Mouse (Mus musculus) neural tube, embryonic 13.5 days (tissue): Measurements from ENCODE around the gene Tceanc. TPM values are rescaled to one million over a fixed set of nuclear protein-coding genes. Genes with fewer than 3 reads are reported as not detected.

ENCODE experiments used
- ATAC-seq: fragments of 200-750 bp; cut with Nextera tagmentation; 2 replicates; pipeline ENCODE4 v1.8.0; 2017; ENCODE audit warnings: low read depth, mild to moderate bottlenecking, moderate TSS enrichment, moderate library complexity
- H3K27ac ChIP-seq: fragments of 300-500 bp; sonication (generic); replicated peaks from 2 replicates; pipeline ENCODE4 v1.5.1; 2015; ENCODE audit warnings: moderate library complexity, mild to moderate bottlenecking, inconsistent platforms
- H3K27me3 ChIP-seq: fragments of 300-500 bp; sonication (generic); 2 replicates; pipeline ENCODE4 v1.6.1; 2015; ENCODE audit warnings: mild to moderate bottlenecking, inconsistent platforms
- H3K36me3 ChIP-seq: fragments of 300-500 bp; sonication (generic); 2 replicates; pipeline ENCODE4 v1.6.1; 2015; ENCODE audit warnings: mild to moderate bottlenecking, inconsistent platforms
- H3K4me1 ChIP-seq: fragments of 300-500 bp; sonication (generic); replicated peaks from 2 replicates; pipeline ENCODE4 v1.6.1; 2015; ENCODE audit warnings: inconsistent platforms
- H3K4me2 ChIP-seq: fragments of 300-500 bp; sonication (generic); 2 replicates; pipeline ENCODE4 v1.6.1; 2015; ENCODE audit warnings: inconsistent platforms, mild to moderate bottlenecking, moderate library complexity
- H3K4me3 ChIP-seq: fragments of 300-500 bp; sonication (generic); 2 replicates; pipeline ENCODE4 v1.5.1; 2015; ENCODE audit warnings: mild to moderate bottlenecking, inconsistent platforms
- H3K9ac ChIP-seq: fragments of 300-500 bp; sonication (generic); 2 replicates; pipeline ENCODE4 v1.6.1; 2015; ENCODE audit warnings: moderate library complexity, mild to moderate bottlenecking, inconsistent platforms
- H3K9me3 ChIP-seq: fragments of 300-500 bp; sonication (generic); 2 replicates; pipeline ENCODE4 v1.6.1; 2016; ENCODE audit warnings: inconsistent platforms
- WGBS: fragments of 180-500 bp; shearing (Covaris S2); methylation state at CpG from one replicate; pipeline ENCODE4 v1.1.7; 2015; 5-methylcytosine and 5-hydroxymethylcytosine counted together
- polyA plus RNA-seq: library from polyadenylated mRNA; unstranded; fragments of >200 nt; fragmentation: Nextera tagmentation; extraction: Ambion mirVana; gene quantifications from 2 replicates; pipeline ENCODE4 v1.2.1, GENCODE M21; 2015

The Tceanc gene
- polyA plus RNA-seq = 6.9 and 8.5 TPM in 2 replicates

DNA sequence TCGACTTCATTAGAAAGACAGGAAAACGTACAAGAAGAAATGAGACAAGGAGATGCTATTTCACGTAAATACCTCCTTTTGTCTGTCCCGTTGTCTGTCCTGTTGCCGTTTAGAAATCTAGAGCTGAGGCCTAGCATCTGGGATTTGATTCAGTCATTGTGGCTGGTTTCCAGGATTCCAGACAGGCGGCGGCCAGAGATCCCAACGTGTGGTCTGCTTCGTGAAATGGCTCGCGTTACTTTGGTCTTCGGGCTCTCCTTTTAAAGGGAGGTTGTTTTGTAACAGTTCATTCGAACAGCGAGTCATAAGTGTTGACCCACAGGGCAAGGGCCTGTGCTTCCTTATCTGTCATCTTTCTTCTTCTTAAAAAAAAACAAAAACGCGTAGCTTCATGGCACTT is at the start of gene Tceanc:
Gene Tceanc, minus strand, starts transcription at position 223 of the 400 bp plus-strand sequence.
- Histone ChIP-seq H3K4me3 (no peak within 1 kb of the TSS), H3K4me2 (no peak within 1 kb of the TSS), H3K9me3 (no peaks in the 10 kb centered on the region), H3K36me3 (no peaks in the 10 kb centered on the region), H3K4me1 (no peaks in the 10 kb centered on the region), H3K9ac (no peak within 1 kb of the TSS), H3K27me3 (peaks cover 22% of the 10 kb centered on the region; the same call in 1 of the 2 replicates), H3K27ac (no peak within 1 kb of the TSS)
- no peak for ATAC-seq
- WGBS = 79% methylated on average over 16 of the region's 16 CpGs

DNA sequence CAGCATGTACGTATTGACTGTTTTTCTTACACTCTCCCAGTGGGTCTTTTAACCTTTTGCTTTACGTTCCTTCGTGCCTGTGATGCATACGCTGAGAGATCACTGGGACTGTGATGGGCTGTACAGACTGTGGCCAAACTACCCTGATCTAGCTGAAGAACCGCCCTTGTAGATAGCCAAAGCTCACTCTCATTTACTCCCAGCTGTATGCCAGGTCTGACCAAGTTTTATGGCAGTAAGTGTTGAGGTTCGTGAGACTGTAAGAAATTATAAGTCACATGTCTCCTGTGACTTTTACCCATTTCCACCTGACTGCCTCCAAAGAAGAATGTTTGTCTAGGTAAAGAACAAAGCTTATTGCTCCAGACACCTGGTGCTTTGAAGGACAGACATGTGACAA is 47.6 kb upstream of the Tceanc start:
- H3K27me3 ChIP-seq = peaks cover 11% of the 10 kb centered on the region
- H3K9ac ChIP-seq = no peak overlapping the region
- no peaks in the 10 kb centered on the region for H3K4me1 ChIP-seq
- H3K9me3 ChIP-seq = no peaks in the 10 kb centered on the region
- no peak overlapping the region for H3K4me3 ChIP-seq
- ATAC-seq = no peak
- H3K27ac ChIP-seq = no peak overlapping the region
- H3K4me2 ChIP-seq = no peak overlapping the region
- no peaks in the 10 kb centered on the region for H3K36me3 ChIP-seq
- 85% methylated on average over 6 of the region's 6 CpGs for WGBS

DNA sequence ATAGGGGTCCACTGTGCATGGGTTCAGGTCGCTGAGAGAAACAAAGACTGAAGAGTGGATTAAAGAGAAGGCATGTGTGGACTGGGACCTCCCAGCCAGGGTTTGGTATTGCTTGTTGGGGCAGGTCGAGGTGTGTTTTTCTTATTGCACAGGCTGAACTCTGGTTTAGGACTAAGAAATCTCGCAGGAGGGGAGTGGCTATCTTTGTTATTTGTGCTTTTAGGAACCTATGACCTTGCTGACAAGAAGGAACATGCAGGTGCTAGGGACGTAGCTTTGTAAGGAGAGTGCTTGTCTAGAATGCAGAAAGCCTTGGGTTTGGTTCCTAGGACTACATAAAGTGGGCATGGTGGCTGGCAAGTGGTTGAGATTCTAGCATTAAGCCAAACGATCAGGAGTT is 47.0 kb upstream of the Tceanc start:
- H3K4me1 ChIP-seq = no peaks in the 10 kb centered on the region
- no peaks in the 10 kb centered on the region for H3K36me3 ChIP-seq
- no peak for ATAC-seq
- no peak overlapping the region for H3K4me3 ChIP-seq
- H3K27ac ChIP-seq = no peak overlapping the region
- H3K9me3 ChIP-seq = no peaks in the 10 kb centered on the region
- no peak overlapping the region for H3K4me2 ChIP-seq
- H3K27me3 ChIP-seq = peaks cover 11% of the 10 kb centered on the region
- 69% methylated on average over 5 of the region's 5 CpGs for WGBS
- no peak overlapping the region for H3K9ac ChIP-seq

DNA sequence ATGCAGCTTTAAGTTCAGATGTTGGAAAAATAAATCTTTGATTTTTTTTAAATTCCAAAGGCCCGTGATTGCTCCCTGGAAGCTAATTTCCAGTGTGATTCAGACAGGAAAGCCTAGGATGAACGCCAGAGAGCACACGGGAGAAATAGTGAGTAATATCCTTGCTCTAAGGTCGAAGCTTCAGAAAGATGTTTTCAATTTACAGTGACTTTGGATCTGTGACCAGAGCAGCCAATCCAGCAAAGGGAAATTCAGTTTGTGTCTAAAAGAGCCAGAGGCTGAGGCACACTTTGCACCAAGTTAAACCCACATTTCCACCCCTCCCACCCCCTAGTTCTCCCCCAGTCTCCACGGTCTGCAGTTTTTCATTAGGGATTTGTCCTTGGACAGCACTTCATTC is 46.5 kb upstream of the Tceanc start:
- Histone ChIP-seq H3K4me1 (no peaks in the 10 kb centered on the region), H3K4me2 (no peak overlapping the region), H3K27ac (no peak overlapping the region)

DNA sequence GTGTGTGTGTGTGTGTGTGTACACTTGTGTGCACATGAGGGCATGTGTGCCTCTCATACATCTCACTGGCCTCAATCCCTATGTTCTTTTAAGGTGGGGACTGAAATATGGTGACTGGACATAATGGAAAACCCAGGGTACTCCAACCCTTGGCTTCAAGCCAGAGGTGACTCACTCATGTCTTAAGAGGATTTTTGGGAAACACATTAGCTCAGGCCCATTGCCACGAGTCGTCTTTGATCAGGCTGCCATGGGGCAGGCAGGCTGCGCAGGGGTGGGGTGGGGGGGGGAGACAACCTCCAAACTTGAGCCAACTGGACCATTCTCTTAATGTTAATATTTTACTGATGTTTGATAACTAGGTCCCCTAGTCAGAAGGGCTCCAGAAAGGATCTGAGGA is 41.0 kb upstream of the Tceanc start:
- 64% methylated on average over 3 of the region's 3 CpGs for WGBS
- H3K9ac ChIP-seq = no peak overlapping the region
- no peak overlapping the region for H3K4me3 ChIP-seq
- no peaks in the 10 kb centered on the region for H3K36me3 ChIP-seq
- no peak overlapping the region for H3K4me2 ChIP-seq
- peaks cover 9% of the 10 kb centered on the region for H3K27me3 ChIP-seq
- no peaks in the 10 kb centered on the region for H3K9me3 ChIP-seq
- H3K27ac ChIP-seq = no peak overlapping the region
- H3K4me1 ChIP-seq = no peaks in the 10 kb centered on the region
- ATAC-seq = no peak

More for the DNA sequence above, 46.5 kb upstream of the Tceanc start:
- Histone ChIP-seq H3K9ac (no peak overlapping the region), H3K36me3 (no peaks in the 10 kb centered on the region), H3K4me3 (no peak overlapping the region), H3K27me3 (peaks cover 11% of the 10 kb centered on the region), H3K9me3 (no peaks in the 10 kb centered on the region)
- no peak for ATAC-seq
- WGBS = 59% methylated on average over 5 of the region's 5 CpGs

DNA sequence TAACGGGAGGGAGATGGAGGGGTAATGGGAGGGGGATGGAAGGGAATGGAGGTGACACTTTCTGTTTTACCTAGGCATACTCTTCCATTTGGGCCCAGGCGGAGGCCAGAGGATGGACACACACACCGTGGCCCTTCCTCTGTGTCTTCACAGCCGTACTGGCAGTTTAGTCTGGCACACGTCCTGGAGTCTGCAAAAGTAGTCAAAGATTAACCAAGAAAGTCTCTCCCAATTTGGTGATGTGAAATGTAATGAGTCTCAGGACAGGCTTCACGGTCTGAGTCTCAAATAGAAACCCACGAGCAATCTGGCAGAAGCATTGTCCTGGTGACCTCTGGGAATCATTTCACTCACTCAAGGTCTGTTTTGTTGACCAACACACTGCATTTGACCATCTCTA is 34.0 kb upstream of the Tceanc start:
- no peaks in the 10 kb centered on the region for H3K36me3 ChIP-seq
- H3K4me2 ChIP-seq = no peak overlapping the region
- no peaks in the 10 kb centered on the region for H3K4me1 ChIP-seq
- no peak for ATAC-seq
- H3K27ac ChIP-seq = no peak overlapping the region
- no peak overlapping the region for H3K4me3 ChIP-seq
- no peaks in the 10 kb centered on the region for H3K9me3 ChIP-seq
- peaks cover 16% of the 10 kb centered on the region for H3K27me3 ChIP-seq
- H3K9ac ChIP-seq = no peak overlapping the region
- WGBS = 84% methylated on average over 7 of the region's 7 CpGs

DNA sequence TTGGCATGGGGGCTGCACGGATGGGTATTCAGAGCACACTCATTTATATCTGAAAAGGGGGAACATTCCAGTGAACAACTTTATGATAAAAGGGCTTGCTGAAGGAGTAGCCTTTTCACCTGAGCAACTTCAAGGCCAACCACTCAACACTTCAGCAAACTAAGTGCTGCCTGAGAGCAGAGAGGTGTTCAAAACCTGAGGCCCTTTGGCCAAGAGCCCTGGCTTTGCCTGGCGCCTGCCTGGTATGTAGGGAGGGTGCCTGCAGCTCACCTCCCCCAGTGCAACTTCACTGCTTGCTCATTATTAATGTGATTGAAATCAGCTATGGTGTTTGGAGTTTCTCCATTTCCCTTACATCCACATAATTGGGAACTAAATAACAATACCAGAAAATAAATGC is 28.1 kb upstream of the Tceanc start:
- no peak overlapping the region for H3K9ac ChIP-seq
- H3K36me3 ChIP-seq = no peaks in the 10 kb centered on the region
- no peak for ATAC-seq
- WGBS = 88% methylated on average over 2 of the region's 2 CpGs
- H3K27me3 ChIP-seq = peaks cover 11% of the 10 kb centered on the region; the same call in 1 of the 2 replicates
- H3K4me2 ChIP-seq = no peak overlapping the region
- H3K9me3 ChIP-seq = no peaks in the 10 kb centered on the region
- no peak overlapping the region for H3K4me3 ChIP-seq
- no peak overlapping the region for H3K27ac ChIP-seq
- H3K4me1 ChIP-seq = no peaks in the 10 kb centered on the region

DNA sequence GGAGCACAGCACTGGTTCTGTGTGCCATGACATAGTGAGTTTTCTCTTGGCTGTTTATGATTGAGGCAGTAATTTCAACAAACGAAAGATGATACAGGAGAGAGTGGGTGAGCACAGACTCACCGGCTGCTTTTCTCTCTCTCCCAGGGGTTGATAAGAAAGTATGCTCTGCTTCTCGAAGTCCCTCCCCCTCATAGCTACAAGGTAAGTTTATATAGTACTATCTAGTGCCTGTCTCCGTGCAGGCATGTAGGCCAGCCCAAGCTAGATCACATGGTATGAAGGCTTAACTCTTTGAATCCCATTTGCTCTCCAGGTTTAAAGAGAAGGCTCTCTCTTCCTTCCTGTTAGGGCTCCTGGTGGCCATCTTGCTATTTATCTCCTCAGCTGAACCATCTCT is 16.8 kb upstream of the Tceanc start:
- no peak for ATAC-seq
- Histone ChIP-seq H3K4me3 (no peak overlapping the region), H3K9ac (no peak overlapping the region), H3K27me3 (peaks cover 15% of the 10 kb centered on the region), H3K9me3 (no peaks in the 10 kb centered on the region), H3K36me3 (no peaks in the 10 kb centered on the region), H3K27ac (no peak overlapping the region), H3K4me2 (no peak overlapping the region), H3K4me1 (no peaks in the 10 kb centered on the region)
- WGBS = 69% methylated on average over 4 of the region's 4 CpGs

DNA sequence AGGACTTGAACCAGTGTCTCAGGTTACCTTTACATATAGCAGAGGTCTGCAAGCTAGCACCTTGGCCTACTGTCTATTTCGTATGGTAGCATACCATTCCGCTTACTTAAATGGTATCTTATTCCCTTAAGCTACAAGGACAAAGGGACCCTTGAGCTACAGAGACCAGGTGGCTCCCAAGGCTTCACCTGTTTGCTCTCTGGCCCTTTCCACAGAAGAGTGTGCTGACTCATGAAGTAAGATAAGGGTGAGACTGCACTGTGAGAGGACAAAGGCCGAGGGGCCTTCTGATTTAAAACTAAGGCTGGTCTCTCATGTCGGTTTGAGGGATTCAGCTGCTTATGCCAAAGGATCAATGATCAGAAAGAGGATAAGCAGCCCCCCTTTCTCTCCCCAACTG is 15.1 kb upstream of the Tceanc start:
- Histone ChIP-seq H3K9me3 (no peaks in the 10 kb centered on the region), H3K27ac (no peak overlapping the region), H3K27me3 (peaks cover 17% of the 10 kb centered on the region), H3K4me1 (no peaks in the 10 kb centered on the region), H3K4me2 (no peak overlapping the region), H3K36me3 (no peaks in the 10 kb centered on the region), H3K4me3 (no peak overlapping the region), H3K9ac (no peak overlapping the region)
- no peak for ATAC-seq
- 82% methylated on average over 4 of the region's 4 CpGs for WGBS

DNA sequence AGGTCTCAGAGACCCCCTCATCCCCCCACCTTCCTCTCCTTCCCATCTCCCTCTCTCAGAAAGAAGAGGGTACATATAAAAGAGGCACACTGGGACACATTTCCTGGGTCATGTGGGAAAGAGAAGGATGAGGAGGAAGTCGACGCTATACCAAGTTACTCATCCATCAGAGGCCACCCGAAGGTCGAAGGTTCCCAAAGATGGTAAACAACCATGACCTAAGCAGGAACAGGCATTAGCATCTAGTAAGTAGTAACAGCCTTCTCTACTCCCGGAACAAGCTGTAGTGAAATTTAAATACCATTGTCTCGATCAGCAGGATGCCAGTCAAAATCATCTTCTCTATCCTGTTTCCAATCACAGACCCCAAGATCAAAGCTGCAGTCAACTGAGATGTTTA is 13.3 kb upstream of the Tceanc start:
- 40% methylated on average over 6 of the region's 6 CpGs for WGBS
- no peak overlapping the region for H3K4me2 ChIP-seq
- no peak overlapping the region for H3K9ac ChIP-seq
- no peaks in the 10 kb centered on the region for H3K9me3 ChIP-seq
- H3K27me3 ChIP-seq = peaks cover 20% of the 10 kb centered on the region
- no peaks in the 10 kb centered on the region for H3K4me1 ChIP-seq
- no peak overlapping the region for H3K4me3 ChIP-seq
- no peak for ATAC-seq
- no peak overlapping the region for H3K27ac ChIP-seq
- no peaks in the 10 kb centered on the region for H3K36me3 ChIP-seq

DNA sequence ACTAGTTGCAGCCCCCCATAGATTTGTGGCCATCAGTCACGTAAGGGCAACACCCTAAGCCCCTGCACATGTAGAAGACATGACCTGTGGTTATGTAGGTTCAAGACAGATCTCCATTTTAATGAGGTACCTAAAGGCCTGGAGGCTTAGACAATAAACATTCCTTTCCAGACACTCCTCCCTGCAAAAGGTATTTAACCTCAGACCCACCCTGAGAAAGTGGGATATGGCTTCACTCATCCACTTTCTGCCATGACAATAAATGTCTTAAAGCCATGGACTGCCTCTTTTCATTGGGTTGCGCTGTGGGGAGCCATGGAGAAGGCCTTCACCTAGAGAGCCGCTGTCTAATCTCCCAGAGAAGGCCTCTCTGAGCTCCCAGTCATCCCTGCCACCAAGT is 9.8 kb upstream of the Tceanc start:
- 92% methylated on average over 3 of the region's 3 CpGs for WGBS
- ATAC-seq = no peak
- no peak overlapping the region for H3K27ac ChIP-seq

DNA sequence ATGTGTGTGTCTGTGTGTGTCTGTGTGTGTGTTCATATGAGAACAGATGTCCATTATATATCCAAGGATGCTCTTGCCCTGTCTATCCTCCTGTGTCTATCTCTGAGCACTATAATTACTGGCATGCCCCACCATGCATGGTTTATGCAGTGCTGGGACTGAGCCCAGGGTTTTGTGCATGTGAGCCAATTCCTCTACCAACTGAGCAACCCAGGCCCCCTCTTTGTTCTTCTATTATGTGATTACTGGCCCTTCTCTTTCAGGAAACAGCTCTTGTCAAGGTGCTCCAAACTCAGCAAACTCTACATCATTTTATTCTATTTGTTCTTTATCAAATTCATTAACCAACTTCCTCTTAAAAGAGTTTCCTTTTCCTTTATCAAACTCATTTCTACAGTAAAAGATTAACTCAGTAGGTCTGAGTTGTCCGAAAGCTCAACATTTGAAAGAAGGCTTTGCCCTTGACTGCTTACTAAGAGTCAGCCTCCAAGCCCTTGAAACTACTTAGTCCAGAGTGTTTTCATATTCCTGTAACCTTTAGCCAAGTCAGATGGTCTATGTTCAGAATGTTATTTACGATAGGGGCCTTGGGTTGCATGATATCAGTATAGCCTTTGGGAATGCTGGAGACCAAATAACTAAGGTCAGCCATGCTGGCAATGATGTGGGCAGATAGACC is 7.4 kb upstream of the Tceanc start:
- Histone ChIP-seq H3K4me1 (no peaks in the 10 kb centered on the region), H3K4me3 (no peak overlapping the region), H3K36me3 (no peaks in the 10 kb centered on the region), H3K9ac (no peak overlapping the region), H3K27me3 (peaks cover 16% of the 10 kb centered on the region; the same call in 1 of the 2 replicates), H3K27ac (no peak overlapping the region), H3K9me3 (no peaks in the 10 kb centered on the region), H3K4me2 (no peak overlapping the region)
- WGBS = 96% methylated on average over 2 of the region's 2 CpGs
- no peak for ATAC-seq

More for the DNA sequence above, 9.8 kb upstream of the Tceanc start:
- no peak overlapping the region for H3K9ac ChIP-seq
- no peak overlapping the region for H3K4me3 ChIP-seq
- H3K4me1 ChIP-seq = no peaks in the 10 kb centered on the region
- H3K27me3 ChIP-seq = peaks cover 14% of the 10 kb centered on the region; the same call in 1 of the 2 replicates
- no peaks in the 10 kb centered on the region for H3K36me3 ChIP-seq
- no peak overlapping the region for H3K4me2 ChIP-seq
- H3K9me3 ChIP-seq = no peaks in the 10 kb centered on the region

DNA sequence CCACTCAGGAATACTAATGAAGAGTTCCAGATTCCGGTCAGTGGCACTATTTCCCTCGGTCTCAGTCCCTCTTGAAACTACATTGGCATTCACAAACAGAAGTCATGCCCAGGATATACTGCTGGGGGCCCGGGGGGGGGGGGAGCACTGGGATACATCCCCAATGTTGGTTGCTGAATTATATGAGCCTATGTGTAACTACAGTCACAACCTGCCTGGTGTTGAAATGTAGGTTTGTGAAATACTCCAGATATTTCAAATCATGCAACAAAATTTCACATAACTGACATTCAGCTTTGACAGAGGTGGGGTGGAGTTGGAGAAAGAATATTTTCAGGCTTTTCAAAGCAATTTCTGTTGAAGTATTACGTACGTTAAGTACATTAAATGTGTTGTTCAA is 2.4 kb upstream of the Tceanc start:
- no peak overlapping the region for H3K27ac ChIP-seq
- 83% methylated on average over 5 of the region's 5 CpGs for WGBS

More for the DNA sequence above, 2.4 kb upstream of the Tceanc start:
- Histone ChIP-seq H3K27me3 (peaks cover 18% of the 10 kb centered on the region; the same call in 1 of the 2 replicates), H3K4me3 (no peak overlapping the region), H3K4me2 (no peak overlapping the region), H3K36me3 (no peaks in the 10 kb centered on the region), H3K4me1 (no peaks in the 10 kb centered on the region), H3K9me3 (no peaks in the 10 kb centered on the region), H3K9ac (no peak overlapping the region)
- ATAC-seq = no peak
